In genomic region chr2:76521585-76521984, GRCm38 (mm10) we compare ENCODE assay signal across 28 mouse cellular contexts.
"Had no signal": no experiment of that assay in that cellular context is flagged by ENCODE, and none has a peak within 500 bp of the region (broad histone marks: within the 10 kb centered on the region; RNA-seq: fewer than 3 reads in every experiment).

No protein-coding gene starts in this region.

- H3K9me3 ChIP-seq: embryonic facial prominence, embryonic 10.5 days; embryonic facial prominence, embryonic 12.5 days; embryonic facial prominence, embryonic 13.5 days; embryonic facial prominence, embryonic 15.5 days; forebrain, embryonic 10.5 days; forebrain, embryonic 12.5 days; forebrain, embryonic 13.5 days; forebrain, embryonic 15.5 days had no signal

- H3K4me3 ChIP-seq: embryonic facial prominence, embryonic 10.5 days; embryonic facial prominence, embryonic 12.5 days; embryonic facial prominence, embryonic 13.5 days; embryonic facial prominence, embryonic 15.5 days; erythroblast, embryonic 14.5 days; forebrain, embryonic 10.5 days; forebrain, embryonic 12.5 days; forebrain, embryonic 13.5 days; forebrain, embryonic 15.5 days; gastrocnemius, adult 2 months; heart, adult 2 months had no signal

- DNase-seq: cerebellum, adult 2 months; cerebellum, adult 8-10 months; cerebellum, adult 9-10 months; cerebellum, adult 9-11 months; cerebellum, postnatal 10 days; cerebellum, postnatal 14 days; cerebellum, postnatal 25 days; cerebellum, postnatal 36 days; embryo, embryonic 11 days; forebrain, postnatal 0 days; gastrocnemius, adult 2 months; gastrocnemius, postnatal 10 days; gastrocnemius, postnatal 14 days; gastrocnemius, postnatal 25 days; gastrocnemius, postnatal 36 days; heart, adult 18-20 months; heart, adult 2 months had no signal

- H3K4me2 ChIP-seq: embryonic facial prominence, embryonic 12.5 days; embryonic facial prominence, embryonic 13.5 days; embryonic facial prominence, embryonic 15.5 days; forebrain, embryonic 12.5 days; forebrain, embryonic 13.5 days; forebrain, embryonic 15.5 days had no signal

- ATAC-seq: forebrain, embryonic 13.5 days; forebrain, embryonic 14.5 days; forebrain, embryonic 15.5 days; forebrain, embryonic 16.5 days; forebrain, postnatal 0 days had no signal

- H3K27ac ChIP-seq: embryonic facial prominence, embryonic 10.5 days; embryonic facial prominence, embryonic 12.5 days; embryonic facial prominence, embryonic 13.5 days; embryonic facial prominence, embryonic 15.5 days; forebrain, embryonic 10.5 days; forebrain, embryonic 12.5 days; forebrain, embryonic 13.5 days; forebrain, embryonic 15.5 days; gastrocnemius, adult 2 months; heart, adult 2 months had no signal

- H3K27me3 ChIP-seq: embryonic facial prominence, embryonic 12.5 days; embryonic facial prominence, embryonic 13.5 days; embryonic facial prominence, embryonic 15.5 days; forebrain, embryonic 12.5 days; forebrain, embryonic 13.5 days; forebrain, embryonic 15.5 days had no signal

- H3K36me3 ChIP-seq: embryonic facial prominence, embryonic 10.5 days; embryonic facial prominence, embryonic 12.5 days; embryonic facial prominence, embryonic 13.5 days; embryonic facial prominence, embryonic 15.5 days; forebrain, embryonic 10.5 days; forebrain, embryonic 12.5 days; forebrain, embryonic 15.5 days had no signal

- H3K9ac ChIP-seq: embryonic facial prominence, embryonic 12.5 days; embryonic facial prominence, embryonic 13.5 days; embryonic facial prominence, embryonic 15.5 days; forebrain, embryonic 12.5 days; forebrain, embryonic 13.5 days; forebrain, embryonic 15.5 days; forebrain, postnatal 0 days had no signal

- H3K4me1 ChIP-seq: embryonic facial prominence, embryonic 12.5 days; embryonic facial prominence, embryonic 15.5 days; forebrain, embryonic 13.5 days; forebrain, embryonic 15.5 days had no signal
